In the genomic region with DNA sequence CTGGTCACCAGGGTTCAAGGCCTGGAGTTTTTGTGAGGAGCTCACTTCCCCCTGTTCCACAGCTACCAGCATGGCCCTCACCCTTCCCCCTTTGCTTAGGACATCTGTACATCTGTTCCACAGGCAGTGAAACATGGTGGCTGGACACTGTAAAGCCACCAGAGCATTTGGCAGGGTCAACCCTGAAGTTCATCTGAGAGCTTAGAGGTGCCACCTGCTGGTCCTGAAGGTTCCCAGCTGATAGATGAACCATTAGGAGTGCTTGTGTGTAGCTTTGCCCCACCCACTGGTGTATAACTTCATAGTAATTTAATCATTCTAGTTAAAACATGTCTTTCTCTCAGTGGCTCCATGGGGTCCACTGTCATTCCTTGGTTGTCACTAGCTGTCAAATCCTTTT, we compare ENCODE assay signal across 16 mouse cellular contexts.
DNase-seq lines count a peak whose midpoint lies in the region; ATAC-seq and TF ChIP-seq lines count a peak whose summit lies in the region.
"Had no signal": no experiment of that assay in that cellular context is flagged by ENCODE, and none has a peak within 500 bp of the region (broad histone marks: within the 10 kb centered on the region; RNA-seq: fewer than 3 reads in every experiment).

No protein-coding gene starts in this region.

- in situ Hi-C loops in CH12.LX (cut with MboI; ENCODE audit: low pct_ligation_motif_present, low pct_unique_long_range_greater_than_20kb, low sequenced_read_pairs), result no loop called here

- ATAC-seq in kidney, embryonic 14.5 days (ENCODE audit: low FRiP score, low TSS enrichment), result no peak
- ATAC-seq in forebrain, embryonic 16.5 days, result no peak
- no peak for ATAC-seq in forebrain, embryonic 12.5 days (ENCODE audit: low FRiP score)
- ATAC-seq: activated CD4-positive, CD25-positive, alpha-beta regulatory T cell, adult 4 months; CD4-positive, CD25-positive, alpha-beta regulatory T cell, adult 4 months; midbrain, embryonic 13.5 days had no signal

- DNase-seq in cerebellum, adult 11 months, result peak; percentile 0
- DNase-seq in cerebellum, postnatal 4 days (ENCODE audit: low spot score in 2 of 2), result no peak
- peak; percentile 15 for DNase-seq in kidney, adult 11 months
- no peak for DNase-seq in CH12.LX (ENCODE audit: extremely low read depth)
- DNase-seq in kidney, adult 8-10 months, result peak; percentile 5 to 20
- DNase-seq: lung, postnatal 10 days; right cerebral cortex, postnatal 4 days had no signal

- TF ChIP-seq EP300 in CH12.LX (IDR thresholded peaks at IDR 0.05; ENCODE audit: low read length), result no peak

- no peak overlapping the region for H3K27ac ChIP-seq in kidney, embryonic 14.5 days (ENCODE audit: low read depth, low read length)
- no peak overlapping the region for H3K27ac ChIP-seq in CH12.LX (ENCODE audit: insufficient read depth, low read depth)
- no peak overlapping the region for H3K27ac ChIP-seq in forebrain, embryonic 16.5 days (ENCODE audit: low read length)
- H3K27ac ChIP-seq in forebrain, embryonic 12.5 days, result no peak overlapping the region
- H3K27ac ChIP-seq: embryonic facial prominence, embryonic 10.5 days; hindbrain, embryonic 13.5 days; midbrain, embryonic 13.5 days had no signal

- no peak overlapping the region for H3K9ac ChIP-seq in kidney, embryonic 14.5 days (ENCODE audit: low read depth, low read length)
- no peak overlapping the region for H3K9ac ChIP-seq in CH12.LX (ENCODE audit: insufficient read depth, low read depth)
- H3K9ac ChIP-seq in forebrain, embryonic 16.5 days (replicated peaks; ENCODE audit: low read depth, low read length), result no peak overlapping the region
- no peak overlapping the region for H3K9ac ChIP-seq in forebrain, embryonic 12.5 days
- H3K9ac ChIP-seq: hindbrain, embryonic 13.5 days; midbrain, embryonic 13.5 days had no signal

- H3K4me2 ChIP-seq in kidney, embryonic 14.5 days (replicated peaks; ENCODE audit: low read depth, low read length), result no peak overlapping the region
- no peak overlapping the region for H3K4me2 ChIP-seq in CH12.LX (ENCODE audit: insufficient read depth, low read depth, poor library complexity, severe bottlenecking)
- H3K4me2 ChIP-seq in forebrain, embryonic 16.5 days (ENCODE audit: low read length), result no peak overlapping the region
- H3K4me2 ChIP-seq in forebrain, embryonic 12.5 days, result no peak overlapping the region
- H3K4me2 ChIP-seq: hindbrain, embryonic 13.5 days; liver, embryonic 11.5 days; midbrain, embryonic 13.5 days had no signal

- H3K79me2 ChIP-seq in CH12.LX (replicated peaks; ENCODE audit: control insufficient read depth, extremely low read depth, insufficient read depth, poor library complexity, severe bottlenecking), result no peaks in the 10 kb centered on the region

- dilution Hi-C loops in CH12.LX (cut with MboI; ENCODE audit: extremely low pct_ligation_motif_present, extremely low pct_unique_long_range_greater_than_20kb, low sequenced_read_pairs), result no loop called here

- no peaks in the 10 kb centered on the region for H3K36me3 ChIP-seq in kidney, embryonic 14.5 days (ENCODE audit: control insufficient read depth, insufficient read depth, low read length)
- H3K36me3 ChIP-seq in CH12.LX (replicated peaks in 1 of 2; ENCODE audit: control insufficient read depth in 1 of 2, insufficient read depth in 1 of 2, low read length in 1 of 2), result no peaks in the 10 kb centered on the region
- H3K36me3 ChIP-seq in forebrain, embryonic 16.5 days (ENCODE audit: control insufficient read depth, insufficient read depth), result no peaks in the 10 kb centered on the region
- no peaks in the 10 kb centered on the region for H3K36me3 ChIP-seq in forebrain, embryonic 12.5 days (replicated peaks)
- H3K36me3 ChIP-seq: embryonic facial prominence, embryonic 10.5 days; hindbrain, embryonic 13.5 days; midbrain, embryonic 13.5 days had no signal

- H3K27me3 ChIP-seq in kidney, embryonic 14.5 days (ENCODE audit: control insufficient read depth, insufficient read depth, low read length), result no peaks in the 10 kb centered on the region
- H3K27me3 ChIP-seq in CH12.LX (replicated peaks), result no peaks in the 10 kb centered on the region
- H3K27me3 ChIP-seq in forebrain, embryonic 16.5 days (replicated peaks; ENCODE audit: control insufficient read depth, insufficient read depth, low read length), result no peaks in the 10 kb centered on the region
- H3K27me3 ChIP-seq in forebrain, embryonic 12.5 days, result no peaks in the 10 kb centered on the region
- H3K27me3 ChIP-seq: hindbrain, embryonic 13.5 days; midbrain, embryonic 13.5 days had no signal

- peak in 1 of 2 experiments; percentile 65; a peak in 2 of 4 replicates for TF ChIP-seq CTCF in CH12.LX (conservative IDR thresholded peaks at IDR 0.05 in 1 of 2, IDR thresholded peaks at IDR 0.05 in 1 of 2; ENCODE audit: low read depth in 2 of 2, low read length in 2 of 2)

- H3K4me3 ChIP-seq in kidney, embryonic 14.5 days (ENCODE audit: low read length), result no peak overlapping the region
- no peak overlapping the region for H3K4me3 ChIP-seq in CH12.LX (replicated peaks in 1 of 3; ENCODE audit: low read depth in 2 of 3, low read length in 2 of 3, poor library complexity in 1 of 3)
- no peak overlapping the region for H3K4me3 ChIP-seq in forebrain, embryonic 16.5 days (replicated peaks; ENCODE audit: low read length)
- H3K4me3 ChIP-seq in forebrain, embryonic 12.5 days (replicated peaks), result no peak overlapping the region
- H3K4me3 ChIP-seq: embryonic facial prominence, embryonic 10.5 days; hindbrain, embryonic 13.5 days; midbrain, embryonic 13.5 days had no signal

- TF ChIP-seq RAD21 in CH12.LX (IDR thresholded peaks at IDR 0.05; ENCODE audit: low read depth, low read length), result peak; percentile 54

- H3K4me1 ChIP-seq in kidney, embryonic 14.5 days (ENCODE audit: control insufficient read depth, insufficient read depth, low read length), result no peaks in the 10 kb centered on the region
- H3K4me1 ChIP-seq in CH12.LX (ENCODE audit: control insufficient read depth in 1 of 2, insufficient read depth in 2 of 2), result no peaks in the 10 kb centered on the region; a peak in 1 of 4 replicates
- H3K4me1 ChIP-seq in forebrain, embryonic 16.5 days (replicated peaks; ENCODE audit: control insufficient read depth, insufficient read depth, low read length), result no peaks in the 10 kb centered on the region
- no peaks in the 10 kb centered on the region for H3K4me1 ChIP-seq in forebrain, embryonic 12.5 days
- H3K4me1 ChIP-seq: embryonic facial prominence, embryonic 10.5 days; hindbrain, embryonic 13.5 days; midbrain, embryonic 13.5 days had no signal

- no peaks in the 10 kb centered on the region for H3K9me3 ChIP-seq in kidney, embryonic 14.5 days (ENCODE audit: control insufficient read depth, low read length)
- H3K9me3 ChIP-seq in CH12.LX (replicated peaks; ENCODE audit: low read length), result no peaks in the 10 kb centered on the region
- H3K9me3 ChIP-seq in forebrain, embryonic 16.5 days (ENCODE audit: control insufficient read depth, low read length), result no peaks in the 10 kb centered on the region
- no peaks in the 10 kb centered on the region for H3K9me3 ChIP-seq in forebrain, embryonic 12.5 days
- H3K9me3 ChIP-seq: embryonic facial prominence, embryonic 10.5 days had no signal

- TF ChIP-seq POLR2A in CH12.LX (IDR thresholded peaks at IDR 0.05; ENCODE audit: low read depth, low read length), result no peak

TF ChIP-seq in CH12.LX, 34 proteins besides CTCF, POLR2A, EP300 and RAD21:
- TF ChIP-seq SMC3 (IDR thresholded peaks at IDR 0.05; ENCODE audit: low read depth, low read length), result peak; percentile 71
- no peak for TF ChIP-seq MXI1 (IDR thresholded peaks at IDR 0.05; ENCODE audit: low read depth, low read length)

Comparison
In these comparisons a context has a peak if more than half of its experiments do, and no peak if none do; other contexts are left out.
1. DNase-seq: peak in cerebellum, adult 11 months (single experiment), kidney, adult 11 months (single experiment) and kidney, adult 8-10 months (2 of 2); none in cerebellum, postnatal 4 days (0 of 2) and CH12.LX (single experiment).